Mouse (Mus musculus): ENCODE data around the gene Sgk1. TPM values are rescaled to one million over a fixed set of nuclear protein-coding genes. Genes with fewer than 3 reads are reported as not detected.

Gene Sgk1
- total and polyA plus RNA-seq, 3 experiments, result 0.76 to 16.0 (median 4.3) TPM

GRCm38 (mm10) chr10:21843326-21843725 lies 38.7 kb upstream of the Sgk1 start:
- H3K79me2 ChIP-seq (replicated peaks; ENCODE audit: control insufficient read depth, extremely low read depth, insufficient read depth, poor library complexity, severe bottlenecking), result no peaks in the 10 kb centered on the region
- H3K36me3 ChIP-seq (replicated peaks in 1 of 2; ENCODE audit: control insufficient read depth in 1 of 2, insufficient read depth in 1 of 2, low read length in 1 of 2), result no peaks in the 10 kb centered on the region
- TF ChIP-seq GABPA (IDR thresholded peaks at IDR 0.05; ENCODE audit: insufficient replicate concordance, low read depth, low read length) (no peak), POLR2A (IDR thresholded peaks at IDR 0.05; ENCODE audit: low read depth, low read length) (no peak)
- no peak overlapping the region for H3K27ac ChIP-seq (ENCODE audit: insufficient read depth, low read depth)
- in situ Hi-C loops (cut with MboI; ENCODE audit: low pct_ligation_motif_present, low pct_unique_long_range_greater_than_20kb, low sequenced_read_pairs), result no loop called here
- no peak for DNase-seq (ENCODE audit: extremely low read depth)
- no peak overlapping the region for H3K9ac ChIP-seq (ENCODE audit: insufficient read depth, low read depth)
- no peaks in the 10 kb centered on the region for H3K4me1 ChIP-seq (ENCODE audit: control insufficient read depth in 1 of 2, insufficient read depth in 2 of 2)
- dilution Hi-C loops (cut with MboI; ENCODE audit: extremely low pct_ligation_motif_present, extremely low pct_unique_long_range_greater_than_20kb, low sequenced_read_pairs), result no loop called here
- no peak overlapping the region for H3K4me2 ChIP-seq (ENCODE audit: insufficient read depth, low read depth, poor library complexity, severe bottlenecking)
- no peaks in the 10 kb centered on the region for H3K9me3 ChIP-seq (replicated peaks; ENCODE audit: low read length)
- H3K4me3 ChIP-seq (replicated peaks in 1 of 3; ENCODE audit: low read depth in 2 of 3, low read length in 2 of 3, poor library complexity in 1 of 3), result no peak overlapping the region
- no peaks in the 10 kb centered on the region for H3K27me3 ChIP-seq (replicated peaks)

- Histone ChIP-seq H3K27ac (ENCODE audit: insufficient read depth, low read depth) (no peak overlapping the region), H3K4me3 (replicated peaks in 1 of 3; ENCODE audit: low read depth in 2 of 3, low read length in 2 of 3, poor library complexity in 1 of 3) (no peak overlapping the region), H3K9ac (ENCODE audit: insufficient read depth, low read depth) (no peak overlapping the region), H3K36me3 (replicated peaks in 1 of 2; ENCODE audit: control insufficient read depth in 1 of 2, insufficient read depth in 1 of 2, low read length in 1 of 2) (no peaks in the 10 kb centered on the region), H3K79me2 (replicated peaks; ENCODE audit: control insufficient read depth, extremely low read depth, insufficient read depth, poor library complexity, severe bottlenecking) (no peaks in the 10 kb centered on the region), H3K9me3 (replicated peaks; ENCODE audit: low read length) (no peaks in the 10 kb centered on the region), H3K4me2 (ENCODE audit: insufficient read depth, low read depth, poor library complexity, severe bottlenecking) (no peak overlapping the region), H3K27me3 (replicated peaks) (no peaks in the 10 kb centered on the region), H3K4me1 (ENCODE audit: control insufficient read depth in 1 of 2, insufficient read depth in 2 of 2) (no peaks in the 10 kb centered on the region)
- DNase-seq (ENCODE audit: extremely low read depth), result no peak
- dilution Hi-C loops (cut with MboI; ENCODE audit: extremely low pct_ligation_motif_present, extremely low pct_unique_long_range_greater_than_20kb, low sequenced_read_pairs) (no loop called here), in situ Hi-C loops (cut with MboI; ENCODE audit: low pct_ligation_motif_present, low pct_unique_long_range_greater_than_20kb, low sequenced_read_pairs) (no loop called here)
- no peak for TF ChIP-seq IRF4 (IDR thresholded peaks at IDR 0.05; ENCODE audit: low read depth, low read length)
- no peak for TF ChIP-seq NELFE (IDR thresholded peaks at IDR 0.05; ENCODE audit: low read depth, low read length)
- no peak for TF ChIP-seq JUN (IDR thresholded peaks at IDR 0.05; ENCODE audit: insufficient read depth, low read depth, low read length)
- TF ChIP-seq RCOR1 (conservative IDR thresholded peaks at IDR 0.05; ENCODE audit: low read depth, low read length), result no peak
- TF ChIP-seq CHD2 (IDR thresholded peaks at IDR 0.05; ENCODE audit: low read length), result no peak
- no peak for TF ChIP-seq TCF12 (IDR thresholded peaks at IDR 0.05; ENCODE audit: low read depth, low read length)
- no peak for TF ChIP-seq ETS1 (conservative IDR thresholded peaks at IDR 0.05; ENCODE audit: low read depth, low read length)
- no peak for TF ChIP-seq TBP (conservative IDR thresholded peaks at IDR 0.05; ENCODE audit: low read depth, low read length)
- TF ChIP-seq RAD21 (IDR thresholded peaks at IDR 0.05; ENCODE audit: low read depth, low read length), result no peak
Measured at GRCm38 (mm10) chr10:21843861-21844260, 38.1 kb upstream of the Sgk1 start.

DNA sequence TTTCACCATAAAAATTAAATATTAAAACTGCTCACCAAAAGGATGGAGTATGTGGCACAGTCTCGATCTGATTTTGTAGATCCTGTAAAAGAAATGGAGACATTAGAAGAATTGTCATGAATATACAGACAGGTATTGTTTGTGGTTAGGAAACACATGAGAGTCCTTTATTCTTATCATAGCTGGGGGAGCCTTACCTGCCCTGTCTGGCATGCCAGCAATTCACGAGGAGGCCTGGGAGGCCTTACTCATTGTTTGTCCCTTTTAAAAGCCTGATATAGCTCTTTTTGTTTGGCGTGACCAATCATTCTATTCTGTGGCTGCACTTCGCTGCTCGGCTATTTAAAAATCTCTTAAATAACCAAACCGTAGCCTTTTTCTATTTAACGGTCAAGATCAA lies 37.6 kb upstream of the Sgk1 start:
- Histone ChIP-seq H3K9ac (ENCODE audit: insufficient read depth, low read depth) (no peak overlapping the region), H3K79me2 (replicated peaks; ENCODE audit: control insufficient read depth, extremely low read depth, insufficient read depth, poor library complexity, severe bottlenecking) (no peaks in the 10 kb centered on the region), H3K4me3 (replicated peaks in 1 of 3; ENCODE audit: low read depth in 2 of 3, low read length in 2 of 3, poor library complexity in 1 of 3) (no peak overlapping the region), H3K27ac (ENCODE audit: insufficient read depth, low read depth) (no peak overlapping the region), H3K27me3 (replicated peaks) (no peaks in the 10 kb centered on the region), H3K9me3 (replicated peaks; ENCODE audit: low read length) (no peaks in the 10 kb centered on the region), H3K4me2 (ENCODE audit: insufficient read depth, low read depth, poor library complexity, severe bottlenecking) (no peak overlapping the region), H3K4me1 (ENCODE audit: control insufficient read depth in 1 of 2, insufficient read depth in 2 of 2) (no peaks in the 10 kb centered on the region), H3K36me3 (replicated peaks in 1 of 2; ENCODE audit: control insufficient read depth in 1 of 2, insufficient read depth in 1 of 2, low read length in 1 of 2) (no peaks in the 10 kb centered on the region)
- DNase-seq (ENCODE audit: extremely low read depth), result no peak
- dilution Hi-C loops (cut with MboI; ENCODE audit: extremely low pct_ligation_motif_present, extremely low pct_unique_long_range_greater_than_20kb, low sequenced_read_pairs), result no loop called here
- in situ Hi-C loops (cut with MboI; ENCODE audit: low pct_ligation_motif_present, low pct_unique_long_range_greater_than_20kb, low sequenced_read_pairs), result no loop called here
- TF ChIP-seq ELF1 (IDR thresholded peaks at IDR 0.05; ENCODE audit: low read depth, low read length), result no peak
- TF ChIP-seq USF2 (conservative IDR thresholded peaks at IDR 0.05; ENCODE audit: low read depth, low read length), result no peak
- TF ChIP-seq HCFC1 (IDR thresholded peaks at IDR 0.05; ENCODE audit: low read depth, low read length), result no peak
- TF ChIP-seq MAZ (IDR thresholded peaks at IDR 0.05; ENCODE audit: low read depth, low read length), result no peak
- TF ChIP-seq CTCF (conservative IDR thresholded peaks at IDR 0.05 in 1 of 2, IDR thresholded peaks at IDR 0.05 in 1 of 2; ENCODE audit: low read depth in 2 of 2, low read length in 2 of 2), result no peak

Data from CH12.LX (cell line).